Mouse (Mus musculus): ENCODE data around the gene Hvcn1. TPM values are rescaled to one million over a fixed set of nuclear protein-coding genes. Genes with fewer than 3 reads are reported as not detected.
"Not testable (repeated sequence)": the region's sequence is repeated elsewhere in the genome, so short reads cannot be mapped to it uniquely, and the experiment has no call there.

The Hvcn1 gene
- under 1 TPM; 0.37 to 0.77 TPM for total RNA-seq (2021)
- long read RNA-seq, experiment 1, partial matches to known transcripts: 0 of 2 reads
- long read RNA-seq, experiment 1, other reads (novel, unspliced or antisense): 2 of 2 reads
- long read RNA-seq, experiment 2, partial matches to known transcripts: 0 of 4 reads
- long read RNA-seq, experiment 2, other reads (novel, unspliced or antisense): 3 of 4 reads

- intact Hi-C loops (cut with DNase I): loop anchor here (10.0 kb wide), 1 partner anchor 322 kb away; no protein-coding TSS in a partner anchor
- no peak for DNase-seq
Observed at GRCm38 (mm10) chr5:122206475-122206874, at the start of gene Hvcn1. Gene Hvcn1 (plus strand): TSS chr5:122206804.

DNA sequence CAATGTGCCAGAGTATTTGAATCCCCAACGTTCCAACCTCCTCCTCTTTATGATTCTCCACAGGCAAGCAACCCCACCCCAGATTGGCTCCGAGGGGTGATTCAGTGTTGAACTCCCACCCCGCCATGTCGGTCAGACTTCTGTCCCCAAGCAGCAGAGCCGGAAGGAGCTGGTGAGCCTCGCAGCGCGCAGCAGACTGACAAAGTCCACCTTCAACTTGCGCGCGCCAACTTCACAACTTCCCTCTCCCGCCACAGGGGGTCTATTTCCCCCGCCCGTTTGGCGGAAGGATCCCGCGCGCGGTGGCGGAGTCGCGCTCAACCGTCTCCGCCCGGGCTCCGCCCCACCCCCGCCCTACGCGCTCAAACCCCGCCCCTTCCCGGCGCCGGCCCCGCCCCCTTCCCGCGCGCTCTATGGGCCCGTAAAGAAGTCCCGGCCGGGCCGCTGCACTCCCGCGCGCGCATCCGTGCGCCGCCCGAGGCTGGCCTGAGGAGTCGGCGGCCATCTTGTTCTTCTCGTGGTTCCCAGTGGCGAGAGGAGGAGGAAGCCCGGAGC lies 48.7 kb upstream of the Hvcn1 start, which contains the start of gene Ppp1cc:
TSS of gene Ppp1cc (plus strand) at position 452 of the 555 bp plus-strand sequence.
- intact Hi-C loops (cut with DNase I): no loop called here
- DNase-seq: peak; percentile 84 to 90

DNA sequence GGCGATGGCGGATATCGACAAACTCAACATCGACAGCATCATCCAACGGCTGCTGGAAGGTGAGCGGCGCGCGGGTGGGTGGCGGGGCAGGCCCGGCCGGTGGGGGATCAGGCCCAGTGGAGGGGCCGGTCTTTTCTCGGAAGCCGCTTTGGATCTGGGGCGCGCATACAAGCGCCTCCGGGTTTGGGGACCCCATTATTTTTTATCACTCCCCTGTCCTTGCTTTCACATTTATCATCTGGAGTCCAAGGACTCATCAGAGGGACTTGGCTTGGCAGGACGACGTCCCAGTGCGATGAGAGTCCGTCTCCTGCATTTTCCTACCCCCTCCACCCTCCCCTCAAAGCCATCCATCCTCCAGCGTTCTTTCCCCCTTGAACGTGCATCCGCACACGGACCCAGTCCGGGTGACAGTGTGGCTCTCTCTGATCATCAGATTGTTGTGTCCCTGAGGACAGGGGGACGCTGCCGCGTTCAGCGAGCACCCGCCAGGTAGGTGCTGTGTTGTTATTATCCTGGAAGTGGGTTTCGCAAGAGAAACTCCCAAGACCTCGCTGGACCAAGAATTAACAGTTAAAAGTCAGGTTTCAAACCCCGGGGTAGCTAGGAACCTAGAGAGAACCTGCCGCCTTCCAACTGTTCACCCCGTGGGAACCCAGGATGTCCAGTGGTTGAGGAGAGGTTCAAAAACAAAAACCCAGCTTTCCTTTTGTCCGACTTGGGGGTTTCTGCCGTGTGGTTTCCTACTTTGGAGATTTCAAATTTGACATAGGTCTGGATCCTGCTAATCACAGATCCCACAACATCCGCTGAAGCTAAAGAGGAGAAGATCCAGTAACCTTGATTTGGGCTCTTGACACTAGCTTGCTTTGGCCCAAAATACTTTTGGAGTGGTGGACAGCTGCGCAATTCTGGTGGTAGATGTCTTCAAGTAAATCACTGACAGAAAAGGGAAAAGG lies 47.8 kb upstream of the Hvcn1 start:
- intact Hi-C loops (cut with DNase I): no loop called here
- DNase-seq: no peak

GRCm38 (mm10) chr5:122163194-122163593 lies 43.4 kb upstream of the Hvcn1 start:
- intact Hi-C loops (cut with DNase I): no loop called here

GRCm38 (mm10) chr5:122164011-122164410 lies 42.6 kb upstream of the Hvcn1 start:
- no peak for DNase-seq
- intact Hi-C loops (cut with DNase I): no loop called here

More at GRCm38 (mm10) chr5:122163194-122163593, 43.4 kb upstream of the Hvcn1 start:
- DNase-seq: no peak

- intact Hi-C loops (cut with DNase I): no loop called here
- DNase-seq: peak in 1 of 2 experiments; percentile 38
Observed at GRCm38 (mm10) chr5:122165233-122165915, 41.2 kb upstream of the Hvcn1 start.

DNA sequence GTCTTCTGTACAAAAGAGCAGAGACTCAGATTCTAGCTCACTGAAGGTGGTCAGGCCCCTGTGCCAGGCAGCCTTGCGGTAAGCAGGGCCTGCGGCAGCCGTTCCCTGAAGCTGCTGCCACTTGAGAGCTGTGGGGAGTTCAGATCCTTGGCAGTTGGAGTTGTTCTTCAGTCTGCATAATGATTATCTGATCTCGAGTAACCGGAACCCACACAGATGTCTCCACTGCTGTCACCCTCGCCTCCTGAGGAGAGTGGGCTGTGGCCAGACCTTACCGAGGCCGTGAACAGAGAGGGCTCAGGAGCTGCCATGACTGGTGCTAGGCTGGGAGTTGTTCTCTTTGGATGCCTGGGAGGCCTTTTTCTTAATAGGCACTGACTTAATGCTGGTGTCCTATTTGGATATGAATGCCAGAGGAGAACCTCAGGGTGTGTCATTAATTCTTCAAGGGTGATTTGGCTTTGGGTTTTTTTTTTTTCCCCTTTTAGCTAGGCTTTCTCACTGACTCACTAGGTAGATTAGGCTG lies 39.9 kb upstream of the Hvcn1 start:
- intact Hi-C loops (cut with DNase I): no loop called here
- DNase-seq: no peak

DNA sequence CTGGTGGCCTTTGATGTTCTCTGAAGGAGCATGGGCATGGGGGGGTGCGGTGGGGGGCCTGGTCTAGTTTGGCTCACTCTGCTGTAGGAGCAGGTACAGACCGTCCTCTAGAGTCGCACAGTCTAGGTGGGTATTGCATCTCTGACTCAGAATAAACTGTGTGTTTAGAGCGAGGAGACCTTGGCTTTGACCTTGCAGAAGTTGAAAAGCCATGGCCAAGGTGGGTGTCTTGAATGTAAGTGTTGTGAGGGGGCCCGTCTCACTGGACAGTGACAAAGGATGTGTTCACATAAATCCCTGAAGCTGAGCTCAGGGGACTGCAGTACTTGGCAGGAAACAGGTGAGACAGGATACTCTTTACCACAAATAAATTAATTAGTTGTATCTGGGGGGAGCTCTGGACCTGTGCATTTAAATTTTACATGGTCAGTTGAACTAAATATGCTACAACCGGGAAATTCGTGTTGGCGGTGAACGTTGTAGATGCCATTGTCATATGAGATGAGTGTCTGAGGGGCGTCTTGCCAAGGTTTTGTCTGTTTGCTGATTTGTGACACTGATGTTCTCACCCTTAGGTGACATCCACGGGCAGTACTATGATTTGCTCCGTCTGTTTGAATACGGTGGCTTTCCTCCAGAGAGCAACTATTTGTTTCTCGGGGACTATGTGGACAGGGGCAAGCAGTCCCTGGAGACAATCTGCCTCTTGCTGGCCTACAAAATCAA lies 38.1 kb upstream of the Hvcn1 start:
- DNase-seq: no peak
- intact Hi-C loops (cut with DNase I): no loop called here

DNA sequence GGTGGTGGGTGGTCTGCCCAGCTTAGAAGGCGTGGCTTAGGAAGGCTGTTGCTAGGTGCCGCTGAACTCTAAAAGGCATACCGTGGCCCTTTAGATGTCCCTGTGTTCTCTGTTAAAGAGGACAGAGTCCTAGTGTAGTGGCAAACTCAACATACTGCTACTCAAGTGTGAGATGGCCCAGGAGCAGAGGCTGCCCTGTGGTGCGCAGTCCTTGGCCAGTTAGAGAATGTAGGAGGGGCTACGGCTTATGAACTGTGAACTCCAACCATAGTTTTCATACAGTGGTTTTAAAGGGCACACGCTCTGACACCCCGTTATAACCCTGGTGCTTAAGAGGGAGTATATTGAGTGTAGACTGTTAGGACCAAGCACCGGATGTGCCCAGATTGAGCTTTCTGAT lies 35.5 kb upstream of the Hvcn1 start:
- intact Hi-C loops (cut with DNase I): no loop called here
- no peak for DNase-seq

DNA sequence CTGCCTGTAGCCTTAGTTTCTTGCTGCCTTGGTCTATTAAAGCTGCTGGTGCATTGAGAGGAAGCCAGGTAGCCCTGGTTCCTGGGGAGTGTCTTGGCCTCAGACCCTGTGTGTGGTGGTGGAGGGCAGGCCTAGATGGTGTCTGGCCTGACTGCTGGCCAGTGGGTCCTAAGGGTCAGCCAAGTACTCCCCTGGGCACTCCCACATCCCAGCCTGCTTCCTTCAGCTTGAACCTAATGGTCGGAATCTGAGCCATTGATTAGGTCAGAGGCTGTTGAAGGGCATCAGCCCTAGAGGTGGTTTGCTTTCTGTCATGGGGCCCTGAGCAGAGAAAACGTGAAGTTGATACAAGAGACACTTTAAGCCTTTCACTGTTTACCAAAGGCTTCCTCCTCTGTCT lies 31.2 kb upstream of the Hvcn1 start:
- DNase-seq: no peak
- intact Hi-C loops (cut with DNase I): no loop called here

DNA sequence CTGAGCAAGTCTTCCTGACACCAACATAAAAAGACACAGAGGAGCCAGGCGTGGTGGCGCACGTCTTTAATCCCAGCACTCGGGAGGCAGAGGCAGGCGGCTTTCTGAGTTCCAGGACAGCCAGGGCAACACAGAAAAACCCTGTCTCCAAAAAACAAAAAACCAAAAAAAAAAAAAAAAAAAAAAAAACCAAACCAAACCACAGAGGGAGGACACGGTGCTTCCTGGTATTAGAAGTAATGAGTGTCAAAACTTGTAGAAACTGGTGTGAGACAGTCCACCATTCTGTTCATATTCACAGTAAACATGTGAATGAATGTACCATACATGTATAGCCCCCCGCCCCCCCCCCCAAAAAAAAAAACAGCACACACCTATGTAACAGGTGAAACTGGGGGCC lies 30.6 kb upstream of the Hvcn1 start:
- intact Hi-C loops (cut with DNase I): loop anchor here (1.0 kb wide), 1 partner anchor 47 kb away; no protein-coding TSS in a partner anchor
- DNase-seq: no peak

- intact Hi-C loops (cut with DNase I): loop anchor here (1.0 kb wide), 1 partner anchor 47 kb away; no protein-coding TSS in a partner anchor
- DNase-seq: peak; percentile 35 to 59
Observed at GRCm38 (mm10) chr5:122176398-122176797, 30.2 kb upstream of the Hvcn1 start.

DNA sequence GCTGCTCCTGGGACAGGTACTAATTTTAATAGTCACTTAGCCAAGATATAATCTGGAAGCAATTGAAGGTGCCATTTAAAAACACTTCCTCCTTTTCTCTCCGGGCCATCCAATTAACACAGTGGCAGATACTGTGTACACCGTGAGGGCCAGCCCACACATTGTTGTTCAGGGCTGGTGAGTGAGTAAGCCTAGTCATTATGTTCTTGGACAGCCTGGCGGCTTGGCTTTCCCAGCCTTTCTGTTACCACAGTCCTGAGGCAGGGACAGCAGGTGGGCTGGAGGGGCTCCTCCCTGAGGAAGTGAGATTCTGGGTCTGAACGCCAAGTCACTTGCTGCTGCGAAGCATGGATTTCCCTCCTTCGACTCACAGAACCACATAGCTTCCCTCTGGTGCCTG lies 26.9 kb upstream of the Hvcn1 start:
- intact Hi-C loops (cut with DNase I): no loop called here

GRCm38 (mm10) chr5:122184283-122184806 lies 22.3 kb upstream of the Hvcn1 start:
- intact Hi-C loops (cut with DNase I): no loop called here
- no peak for DNase-seq

More for the DNA sequence above, 26.9 kb upstream of the Hvcn1 start:
- DNase-seq: no peak

DNA sequence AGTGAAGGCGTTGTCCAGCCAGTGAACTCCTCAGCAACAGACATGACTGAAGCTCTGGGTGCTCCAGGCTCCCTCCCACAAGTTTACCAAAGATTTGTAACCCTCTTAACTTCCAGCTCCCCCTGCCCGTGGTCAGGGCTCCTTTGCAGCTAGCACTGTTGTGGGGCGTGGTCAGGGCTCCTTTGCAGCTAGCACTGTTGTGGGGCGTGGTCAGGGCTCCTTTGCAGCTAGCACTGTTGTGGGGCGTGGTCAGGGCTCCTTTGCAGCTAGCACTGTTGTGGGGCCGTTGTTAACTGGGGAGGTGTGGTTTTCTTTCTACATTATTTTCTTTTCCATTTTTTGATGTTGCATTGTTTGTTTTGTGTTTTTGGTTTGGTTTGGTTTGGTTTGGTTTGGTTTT lies 21.7 kb upstream of the Hvcn1 start:
- DNase-seq; intact Hi-C loops (cut with DNase I): not testable (repeated sequence)

DNA sequence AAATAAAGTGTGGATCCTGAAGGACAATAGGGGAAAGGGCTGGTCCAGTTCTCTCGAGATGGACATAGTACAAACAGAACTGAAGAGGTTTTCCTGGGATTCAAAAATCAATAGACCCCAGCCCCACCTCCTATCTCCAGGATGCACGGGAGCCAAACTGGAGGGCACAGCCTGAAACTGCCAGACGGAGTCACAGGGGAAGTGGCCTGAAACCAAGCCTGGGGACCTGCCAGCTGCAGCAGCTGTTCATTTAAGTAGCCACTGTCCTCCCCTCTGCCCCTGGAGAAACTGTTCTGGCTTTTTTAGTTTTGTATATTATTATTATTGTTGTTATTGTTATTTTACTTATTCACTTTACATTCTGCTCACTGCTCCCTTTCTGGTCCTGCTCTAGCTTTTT lies 17.5 kb upstream of the Hvcn1 start:
- intact Hi-C loops (cut with DNase I): no loop called here
- DNase-seq: no peak

GRCm38 (mm10) chr5:122190465-122190864 lies 16.1 kb upstream of the Hvcn1 start:
- DNase-seq: no peak
- intact Hi-C loops (cut with DNase I): no loop called here

GRCm38 (mm10) chr5:122191269-122192063 lies 15.1 kb upstream of the Hvcn1 start:
- DNase-seq: no peak
- intact Hi-C loops (cut with DNase I): no loop called here

DNA sequence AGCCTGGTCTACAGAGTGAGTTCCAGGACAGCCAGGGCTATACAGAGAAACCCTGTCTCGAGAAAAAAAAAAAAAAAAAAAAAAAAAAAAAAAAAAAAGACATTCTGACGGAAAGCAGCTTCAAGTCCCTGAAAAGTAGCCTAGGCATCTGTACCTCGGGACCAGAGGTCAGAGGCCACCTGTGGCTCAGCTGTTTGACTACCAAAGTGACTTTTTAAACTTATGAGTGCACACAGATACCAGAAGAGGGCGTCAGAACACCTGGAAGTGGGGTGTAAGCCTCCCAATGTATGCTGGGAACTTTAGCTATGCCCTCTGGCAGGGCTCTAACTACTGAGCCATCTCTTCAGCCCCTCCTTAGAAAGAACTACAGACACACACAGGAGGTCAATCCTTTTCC lies 14.3 kb upstream of the Hvcn1 start:
- intact Hi-C loops (cut with DNase I): no loop called here
- DNase-seq: no peak
